8 mouse cellular contexts compared by ENCODE assay signal in genomic region chr17:29488978-29489970, GRCm38 (mm10). TPM values are rescaled to one million over a fixed set of nuclear protein-coding genes. Genes with fewer than 3 reads are reported as not detected.
DNase-seq lines count a peak whose midpoint lies in the region; ATAC-seq and TF ChIP-seq lines count a peak whose summit lies in the region.

No protein-coding gene starts in this region.

- H3K36me3 ChIP-seq in C2C12 (ENCODE audit: control insufficient read depth, insufficient read depth) = peaks cover 7% of the 10 kb centered on the region
- peaks cover 10% of the 10 kb centered on the region for H3K36me3 ChIP-seq in heart, embryonic 14.5 days (ENCODE audit: control insufficient read depth, insufficient read depth, low read length)

- H3K27me3 ChIP-seq in cerebellum, adult 2 months (ENCODE audit: control insufficient read depth, insufficient read depth, low read length) = no peaks in the 10 kb centered on the region
- H3K27me3 ChIP-seq in C2C12 (ENCODE audit: control insufficient read depth, insufficient read depth, insufficient read length) = no peaks in the 10 kb centered on the region
- H3K27me3 ChIP-seq in heart, embryonic 14.5 days (ENCODE audit: control insufficient read depth, insufficient read depth, low read length) = no peaks in the 10 kb centered on the region

- ATAC-seq in heart, embryonic 14.5 days (ENCODE audit: insufficient number of reproducible peaks, insufficient read depth, low FRiP score, low read depth) = no peak
- ATAC-seq in megakaryocyte, adult 5-6 weeks (ENCODE audit: poor library complexity, severe bottlenecking) = peak; percentile 36

- peak in 1 of 2 experiments; percentile 26 for DNase-seq in cerebellum, adult 2 months
- no peak for DNase-seq in cerebellum, postnatal 36 days
- peak; percentile 74 for DNase-seq in embryo, embryonic 10.5 days (ENCODE audit: low spot score)
- peak; percentile 54 for DNase-seq in kidney, postnatal 14 days
- peak; percentile 50 for DNase-seq in testis, postnatal 14 days (ENCODE audit: low spot score)

- H3K79me3 ChIP-seq in C2C12 (ENCODE audit: low read depth) = peaks cover 5% of the 10 kb centered on the region

- H3K27ac ChIP-seq in cerebellum, adult 2 months (ENCODE audit: insufficient read depth, low read length) = no peak overlapping the region
- peak overlapping the region; percentile 74 to 89 for H3K27ac ChIP-seq in heart, embryonic 14.5 days (replicated peaks in 1 of 2; ENCODE audit: control insufficient read depth in 1 of 2, insufficient read depth in 1 of 2, low read depth in 2 of 2, low read length in 2 of 2)

- H3K9ac ChIP-seq in heart, embryonic 14.5 days (ENCODE audit: low read length) = peak overlapping the region; percentile 77

- H3K4me3 ChIP-seq in cerebellum, adult 2 months (replicated peaks; ENCODE audit: insufficient read depth, low read depth, low read length) = peak overlapping the region; percentile 88
- peak overlapping the region; percentile 42 for H3K4me3 ChIP-seq in C2C12 (ENCODE audit: insufficient read depth, poor library complexity, severe bottlenecking)
- H3K4me3 ChIP-seq in heart, embryonic 14.5 days (ENCODE audit: control insufficient read depth in 1 of 2, insufficient read depth in 1 of 2, low read depth in 1 of 2, low read length in 2 of 2) = peak overlapping the region; percentile 55 to 80

- H3K4me2 ChIP-seq in heart, embryonic 14.5 days (ENCODE audit: low read length) = peak overlapping the region; percentile 89

- H3ac ChIP-seq in C2C12 (ENCODE audit: control insufficient read depth, insufficient read length, low read depth) = peak overlapping the region; percentile 70

- H3K9me3 ChIP-seq in heart, embryonic 14.5 days (ENCODE audit: control insufficient read depth, low read length) = no peaks in the 10 kb centered on the region

- whole genome bisulfite sequencing in cerebellum, adult 2 months = 16% methylated on average over 30 of the region's 30 CpGs
- WGBS in heart, embryonic 14.5 days = 5% methylated on average over 30 of the region's 30 CpGs

- H3K4me1 ChIP-seq in cerebellum, adult 2 months (ENCODE audit: control insufficient read depth, insufficient read depth, low read length) = no peaks in the 10 kb centered on the region
- peaks cover 2 to 16% of the 10 kb centered on the region in 2 experiments for H3K4me1 ChIP-seq in heart, embryonic 14.5 days (ENCODE audit: control insufficient read depth in 2 of 2, insufficient read depth in 2 of 2, low read length in 2 of 2)

- no peak for TF ChIP-seq CTCF in cerebellum, adult 2 months (IDR thresholded peaks at IDR 0.05; ENCODE audit: borderline replicate concordance, insufficient read depth, low read depth, low read length)
- TF ChIP-seq CTCF in C2C12 (IDR thresholded peaks at IDR 0.05; ENCODE audit: control insufficient read depth, insufficient read depth, insufficient read length) = no peak

- no peak for TF ChIP-seq POLR2A in cerebellum, adult 2 months (IDR thresholded peaks at IDR 0.05; ENCODE audit: borderline replicate concordance, insufficient read depth, low read length)

- peaks cover 13% of the 10 kb centered on the region for H3K79me2 ChIP-seq in C2C12 (ENCODE audit: control insufficient read depth, insufficient read depth)

TF ChIP-seq in C2C12, 6 proteins besides CTCF, POLR2A, EP300 and RAD21:
- TF ChIP-seq USF1 (IDR thresholded peaks at IDR 0.05; ENCODE audit: low read depth) (no peak), MYOG (IDR thresholded peaks at IDR 0.05; ENCODE audit: control insufficient read depth, extremely low read depth, insufficient read length) (no peak), CEBPB (IDR thresholded peaks at IDR 0.05; ENCODE audit: low read depth) (no peak), MAX (IDR thresholded peaks at IDR 0.05) (no peak), FOSL1 (IDR thresholded peaks at IDR 0.05; ENCODE audit: insufficient read depth, low read length, poor library complexity, severe bottlenecking) (no peak), MYOD1 (IDR thresholded peaks at IDR 0.05; ENCODE audit: control insufficient read depth, insufficient read length, low read depth) (no peak)

RNA-seq across cellular contexts. Expression of gene Pim1, which starts 1.3 kb away (rescaled TPM):
- 10.5 and 10.9 TPM in 2 replicates for polyA plus RNA-seq in cerebellum, adult 2 months (2012; rRNA removed)
- polyA plus RNA-seq in C2C12 (2012; fragmentation: generic; extraction: Trizol) = 4.8 TPM
- polyA plus RNA-seq in heart, embryonic 14.5 days (2014; fragmentation: Nextera tagmentation; extraction: Ambion mirVana) = 14.1 and 16.5 TPM in 2 replicates
- 65.2 and 66.9 TPM in 2 replicates for total RNA-seq in megakaryocyte, adult 5-6 weeks (2015)
- 155 and 168 TPM in 2 replicates for total RNA-seq in megakaryocyte, adult 5-6 weeks (2017)

Comparison
In these comparisons a context has a peak if more than half of its experiments do, and no peak if none do; other contexts are left out.
1. DNase-seq: peak in embryo, embryonic 10.5 days (single experiment), kidney, postnatal 14 days (single experiment) and testis, postnatal 14 days (single experiment); none in cerebellum, postnatal 36 days (0 of 2).
2. Peak in every context shown above with its lines, with median percentiles within 50 percentile points of each other: H3K4me3 ChIP-seq.